Mouse (Mus musculus): ENCODE data around the gene Tmcc3. TPM values are rescaled to one million over a fixed set of nuclear protein-coding genes. Genes with fewer than 3 reads are reported as not detected.

Tmcc3 gene
- total RNA-seq, 2 experiments from 2014 or later = 31.7 to 31.8 TPM

GRCm38 (mm10) chr10:94329962-94330361 lies 18.2 kb downstream of the Tmcc3 start:
- DNase-seq (ENCODE audit: low spot score in 2 of 2) = no peak

DNA sequence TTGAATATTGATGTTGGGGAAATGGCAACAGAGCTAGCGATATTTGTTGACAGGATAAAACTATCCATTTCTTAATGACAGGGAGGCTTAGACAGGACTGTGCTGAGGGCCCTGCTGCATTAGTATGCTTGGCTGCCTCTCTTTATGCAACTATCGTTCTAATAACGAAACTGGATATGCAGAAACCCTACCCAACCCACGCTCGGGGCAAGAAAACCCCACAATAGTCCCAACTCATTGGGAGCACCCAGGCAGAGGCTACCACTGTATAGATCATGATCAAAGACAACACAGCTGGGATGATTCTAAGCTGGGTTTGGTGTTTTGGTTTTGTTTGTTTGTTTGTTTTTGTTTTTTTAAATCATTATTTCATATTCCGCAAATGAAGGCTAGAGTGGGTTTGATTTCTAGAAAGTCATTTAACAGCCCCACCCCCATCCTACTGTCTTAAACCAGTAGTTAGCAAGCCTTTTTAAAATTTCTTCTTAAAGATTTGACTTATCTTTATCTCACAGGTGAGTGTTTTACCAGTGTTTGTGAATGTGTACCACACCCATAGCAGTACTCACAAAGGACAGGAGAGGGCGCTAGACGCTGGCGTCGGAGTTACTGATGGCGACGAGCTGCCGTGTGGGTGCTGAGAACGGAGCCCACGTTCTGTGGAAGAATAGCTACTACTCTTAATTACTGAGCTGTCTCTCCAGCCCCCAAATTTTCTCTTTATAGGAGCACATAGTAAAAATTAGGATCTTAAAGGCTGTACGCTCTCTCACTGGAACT lies 20.8 kb downstream of the Tmcc3 start:
- DNase-seq (ENCODE audit: low spot score in 2 of 2) = no peak

- no peak for DNase-seq (ENCODE audit: low spot score in 2 of 2)
These were observed 21.6 kb downstream of the Tmcc3 start for GRCm38 (mm10) chr10:94333328-94333727.

DNA sequence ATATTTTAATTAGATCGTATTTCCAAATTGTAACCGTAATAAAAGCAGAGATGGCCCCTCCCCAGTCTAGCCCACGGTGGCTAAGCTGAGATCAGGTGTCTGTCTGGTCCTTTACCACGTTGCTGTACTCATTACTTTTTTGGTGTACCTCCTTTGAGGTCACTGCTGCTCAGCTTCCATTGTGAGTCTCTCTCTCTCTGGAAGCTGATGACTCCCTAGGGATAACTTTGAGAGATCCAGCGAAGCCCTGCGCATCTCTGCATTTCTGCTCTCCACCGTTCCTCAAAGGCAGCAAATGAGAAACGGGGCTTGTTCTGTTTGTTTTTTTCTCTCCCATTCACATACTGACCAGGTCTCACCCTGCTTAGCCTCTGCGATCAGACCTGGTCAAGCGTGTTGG lies 23.3 kb downstream of the Tmcc3 start:
- no peak for DNase-seq (ENCODE audit: low spot score in 2 of 2)

DNA sequence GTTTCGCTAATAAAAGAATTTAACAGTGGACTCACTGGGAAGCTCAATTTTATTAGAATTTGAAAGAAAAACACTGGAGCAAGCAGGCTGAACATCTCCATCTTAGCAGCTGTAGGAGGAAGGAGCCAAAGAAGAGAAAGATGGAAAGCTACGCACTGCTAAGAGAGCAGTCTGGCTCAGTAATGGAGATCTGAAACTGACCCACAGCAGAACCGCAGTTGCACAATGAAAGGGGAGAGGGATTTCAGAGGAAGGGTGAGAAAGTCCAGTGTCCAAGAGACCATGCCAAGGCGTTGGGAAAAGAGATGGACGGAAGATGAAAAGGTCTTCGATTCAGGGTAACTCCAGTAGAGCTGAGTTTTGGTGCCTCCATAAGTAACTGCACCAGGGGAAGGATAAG lies 24.3 kb downstream of the Tmcc3 start:
- DNase-seq (ENCODE audit: low spot score in 2 of 2) = no peak

DNA sequence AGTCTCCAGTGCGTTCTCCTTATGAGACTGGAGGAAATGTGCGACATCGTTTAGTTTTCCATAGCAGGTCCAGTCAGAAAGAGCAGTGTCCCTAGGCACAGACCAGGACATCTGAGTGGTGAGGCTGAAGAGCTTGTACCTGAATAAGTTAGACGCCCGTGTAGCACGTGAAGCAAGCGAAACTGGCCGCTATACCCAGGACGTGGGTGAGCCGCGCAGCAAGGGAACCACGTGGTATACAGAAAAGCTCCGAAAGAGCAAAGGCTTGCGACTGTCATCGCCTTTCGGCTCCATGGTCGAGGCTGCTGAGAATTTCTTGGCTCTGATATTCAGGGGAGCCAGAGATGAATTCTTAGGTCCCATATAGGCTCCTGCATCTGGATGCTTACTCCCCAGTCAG lies 29.8 kb downstream of the Tmcc3 start:
- DNase-seq (ENCODE audit: low spot score in 2 of 2) = no peak

GRCm38 (mm10) chr10:94342256-94342655 lies 30.5 kb downstream of the Tmcc3 start:
- DNase-seq (ENCODE audit: low spot score in 2 of 2) = no peak

DNA sequence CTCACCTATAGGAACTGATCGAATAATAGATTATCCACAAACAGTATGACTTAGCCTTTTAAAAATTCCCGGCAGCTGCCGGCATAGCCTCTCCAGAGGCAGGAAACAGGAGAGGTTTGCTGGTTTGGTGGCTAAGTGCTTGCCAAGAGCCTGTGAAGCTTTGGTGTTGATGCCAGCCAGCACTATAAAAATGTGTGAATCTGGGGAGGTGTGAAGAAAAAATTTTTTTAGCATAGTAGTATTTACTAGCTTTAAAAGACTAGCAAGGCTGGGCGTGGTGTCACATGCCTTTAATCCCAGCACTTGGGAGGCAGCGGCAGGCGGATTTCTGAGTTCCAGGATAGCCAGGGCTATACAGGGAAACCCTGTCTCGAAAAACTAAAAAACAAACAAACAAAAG lies 31.8 kb downstream of the Tmcc3 start:
- DNase-seq (ENCODE audit: low spot score in 2 of 2) = no peak

DNA sequence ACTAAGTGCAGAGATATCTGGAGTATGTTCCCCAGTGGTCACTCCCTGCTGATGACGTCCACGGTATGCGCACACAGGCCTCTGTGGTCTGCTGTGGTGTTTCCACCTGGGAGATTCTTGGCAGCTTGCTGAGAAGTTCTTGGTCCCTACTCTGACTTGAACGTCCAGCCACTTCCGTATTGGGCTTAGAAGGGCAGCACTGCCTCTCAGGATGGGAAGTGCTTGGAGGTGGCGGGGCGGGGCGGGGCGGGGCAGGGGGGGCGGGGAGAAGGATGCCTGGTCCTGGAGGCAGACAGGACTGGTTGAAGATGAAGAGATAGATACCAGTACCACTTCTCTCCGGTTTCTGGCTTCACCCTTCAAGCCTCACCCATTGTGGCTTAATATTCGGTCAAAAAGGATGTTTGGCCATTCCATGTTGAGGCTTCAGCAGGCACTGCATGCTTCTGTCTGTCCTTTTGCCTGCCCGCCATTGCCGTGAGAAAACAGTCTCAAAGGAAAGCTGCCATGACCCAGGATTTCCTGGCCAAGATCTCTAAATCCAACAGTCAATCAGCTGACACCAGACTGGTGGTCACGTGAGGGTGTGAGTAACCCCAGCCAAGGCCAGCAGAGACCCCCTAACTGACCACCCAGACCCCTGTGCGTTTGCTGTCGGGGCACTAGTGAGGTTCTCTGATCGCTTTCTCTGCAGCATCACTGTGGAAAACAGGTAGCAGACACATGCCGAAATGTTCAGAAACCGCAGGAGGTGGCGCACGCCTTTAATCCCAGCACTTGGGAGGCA lies 33.1 kb downstream of the Tmcc3 start:
- DNase-seq (ENCODE audit: low spot score in 2 of 2) = no peak

DNA sequence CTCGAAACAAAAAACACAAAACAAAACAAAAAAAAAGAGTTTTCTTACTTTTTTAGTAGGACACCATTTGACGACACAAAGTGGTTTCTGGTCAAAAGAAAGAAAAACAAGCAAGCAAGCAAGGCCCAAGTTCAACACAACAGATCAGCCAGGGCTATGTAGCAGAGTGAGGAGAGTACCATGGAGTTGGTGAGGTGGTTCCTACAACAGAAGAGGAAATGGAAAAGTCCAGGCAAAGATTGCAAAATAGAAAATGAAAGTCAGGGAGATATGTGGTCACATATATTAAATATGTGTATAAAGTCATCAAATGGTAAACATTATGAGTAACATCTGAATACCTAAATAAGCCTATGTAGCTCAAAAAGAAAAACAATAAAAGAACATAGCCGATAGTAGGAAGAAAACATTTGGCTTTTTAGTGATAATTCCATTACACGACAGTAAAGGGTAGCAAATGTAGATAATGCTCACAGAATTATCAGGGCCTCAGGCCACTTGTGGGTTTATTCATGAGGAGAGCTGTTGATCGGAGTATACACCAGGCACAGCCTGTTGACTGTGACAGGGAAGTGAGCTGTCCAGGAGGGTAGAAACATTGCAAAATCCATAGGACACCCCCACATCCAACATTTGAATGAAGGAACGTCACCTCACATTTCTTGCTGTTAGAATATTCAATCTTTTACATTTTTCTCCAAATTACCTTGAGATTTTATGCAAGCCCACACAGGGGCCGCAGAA lies 33.9 kb downstream of the Tmcc3 start:
- no peak for DNase-seq (ENCODE audit: low spot score in 2 of 2)

GRCm38 (mm10) chr10:94346596-94346995 lies 34.8 kb downstream of the Tmcc3 start:
- DNase-seq (ENCODE audit: low spot score in 2 of 2) = no peak

GRCm38 (mm10) chr10:94347296-94347695 lies 35.5 kb downstream of the Tmcc3 start:
- no peak for DNase-seq (ENCODE audit: low spot score in 2 of 2)

- DNase-seq (ENCODE audit: low spot score in 2 of 2) = no peak
These were observed 36.2 kb downstream of the Tmcc3 start for GRCm38 (mm10) chr10:94347959-94348358.

- DNase-seq (ENCODE audit: low spot score in 2 of 2) = no peak
These were observed 38.5 kb downstream of the Tmcc3 start for GRCm38 (mm10) chr10:94350207-94350606.

DNA sequence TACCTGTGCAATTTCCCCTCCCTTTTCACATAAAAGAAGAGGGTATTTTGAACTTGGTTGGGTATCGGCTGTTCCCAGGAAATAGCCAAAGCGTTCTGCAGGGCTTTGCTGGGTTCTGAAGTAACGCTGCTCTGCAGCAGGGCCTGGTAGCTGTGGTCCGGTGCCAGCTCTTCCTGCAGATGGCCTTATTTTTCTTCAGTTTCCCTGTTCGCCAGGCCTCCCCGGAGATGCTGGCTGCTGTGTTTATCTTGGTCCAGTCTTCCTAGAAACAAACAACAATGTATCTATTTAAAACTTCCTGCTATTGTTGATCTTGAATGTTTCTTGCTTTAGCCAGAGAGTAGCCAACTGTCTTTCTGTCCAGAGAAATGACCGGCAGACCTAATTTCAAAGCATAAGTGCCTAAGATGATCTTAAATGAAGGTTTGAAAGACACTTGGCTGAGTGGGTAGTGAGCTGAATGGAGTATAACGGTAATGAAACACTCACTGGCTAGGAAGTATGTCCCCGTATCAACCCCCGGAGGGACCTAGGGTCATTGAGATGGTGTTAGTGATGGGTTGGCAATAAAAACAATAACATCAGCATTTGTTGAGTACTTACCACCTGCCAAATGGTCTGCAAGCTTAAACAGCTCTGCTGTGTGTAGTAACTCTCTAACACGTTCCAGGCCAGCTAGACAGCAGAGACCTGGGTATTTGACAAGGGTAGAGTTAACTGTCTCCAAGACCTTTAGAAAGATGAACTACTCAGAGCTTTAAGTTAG lies 39.3 kb downstream of the Tmcc3 start:
- DNase-seq (ENCODE audit: low spot score in 2 of 2) = peak in 1 of 2 experiments; percentile 26

- DNase-seq (ENCODE audit: low spot score in 2 of 2) = no peak
These were observed 40.6 kb downstream of the Tmcc3 start for GRCm38 (mm10) chr10:94352172-94352876.

DNA sequence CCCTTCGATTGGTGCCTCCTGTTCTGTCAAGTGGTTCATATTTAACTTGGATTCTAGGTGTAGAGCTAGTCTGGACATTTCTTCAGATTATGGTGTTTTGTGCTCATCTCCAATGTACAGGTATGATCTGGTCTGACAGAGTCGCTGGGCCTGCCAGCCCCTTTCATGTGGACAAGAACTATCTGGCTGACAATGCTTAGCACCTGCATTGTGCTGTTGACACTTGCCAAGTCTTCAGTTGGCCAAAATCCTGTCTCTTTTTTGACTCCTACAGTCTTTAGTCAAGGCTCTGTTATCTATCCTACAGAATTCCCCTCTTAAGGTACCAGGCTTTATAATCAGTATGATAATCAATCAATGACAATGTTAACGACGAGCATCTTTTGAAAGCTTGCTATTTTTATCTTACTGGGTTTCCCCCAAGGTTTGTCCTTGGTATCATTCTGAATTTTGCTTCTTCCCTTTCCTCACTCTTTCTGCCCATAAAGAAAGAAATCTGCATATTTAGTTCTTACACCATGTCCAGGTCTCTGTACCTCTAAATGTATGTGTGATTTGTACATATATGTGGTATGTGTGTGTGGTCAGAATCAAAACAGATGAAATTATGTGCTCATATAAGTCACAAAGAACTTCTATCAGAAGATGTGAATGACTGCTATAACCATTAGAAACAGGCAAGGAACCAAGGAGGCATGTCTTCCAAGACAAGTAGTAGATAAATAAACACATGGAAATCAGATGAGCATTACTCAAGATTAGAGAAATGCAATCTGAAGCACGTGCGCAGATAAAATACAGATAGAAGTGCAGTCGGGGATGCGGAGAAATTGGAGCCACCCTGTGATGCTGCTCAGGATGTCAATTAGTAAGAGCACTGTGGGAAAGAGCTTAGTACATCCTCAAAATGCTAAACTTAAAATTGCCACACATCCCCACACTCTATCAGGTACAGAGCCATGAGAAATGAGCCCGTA lies 41.4 kb downstream of the Tmcc3 start:
- no peak for DNase-seq (ENCODE audit: low spot score in 2 of 2)

GRCm38 (mm10) chr10:94354005-94354404 lies 42.3 kb downstream of the Tmcc3 start:
- DNase-seq (ENCODE audit: low spot score in 2 of 2) = no peak

DNA sequence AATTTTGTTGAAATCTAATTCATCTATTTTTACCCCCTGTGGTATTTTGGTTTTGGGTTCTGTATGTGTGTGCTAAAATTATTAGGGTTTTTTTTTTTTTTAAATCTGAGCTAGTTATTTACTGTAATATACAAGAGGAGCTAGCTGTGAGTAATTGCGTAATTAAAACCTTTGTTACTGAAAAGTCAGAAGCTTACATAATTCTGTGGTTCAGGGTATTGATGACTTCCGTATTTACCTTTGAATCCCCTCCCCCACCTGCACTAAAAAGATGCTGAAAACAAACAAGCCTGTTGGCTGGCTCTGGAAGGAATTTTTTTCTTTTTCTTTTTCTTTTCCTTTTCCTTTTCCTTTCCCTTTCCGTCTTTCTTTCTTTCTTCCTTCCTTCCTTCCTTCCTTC lies 42.7 kb downstream of the Tmcc3 start:
- DNase-seq (ENCODE audit: low spot score in 2 of 2) = no peak

Data from layer of hippocampus, postnatal 10 days (tissue).